Mouse (Mus musculus) embryonic fibroblast, embryonic 13.5 days (primary cell): ENCODE results near the gene Gna11.

ENCODE experiments used
- CTCF ChIP-seq: IDR thresholded peaks from 2 replicates; pipeline ENCODE4 v1.5.1; 2011; ENCODE audit warnings: mild to moderate bottlenecking, control low read depth, low read length, moderate library complexity, borderline replicate concordance; ENCODE audit not compliant: insufficient read depth
- POLR2A ChIP-seq: IDR thresholded peaks from 2 replicates; pipeline ENCODE4 v1.6.1; 2011; ENCODE audit warnings: low read depth, mild to moderate bottlenecking, control low read depth, low read length, moderate library complexity

GRCm38 (mm10) chr10:81556282-81556681 lies 11.3 kb upstream of the Gna11 start:
- no peak for TF ChIP-seq POLR2A
- TF ChIP-seq CTCF: peak; percentile 44; the same call in 1 of the 2 replicates
